Mouse (Mus musculus) lung, embryonic 15.5 days (tissue): ENCODE data around the gene Wnt7b. TPM values are rescaled to one million over a fixed set of nuclear protein-coding genes. Genes with fewer than 3 reads are reported as not detected.

Experiments used
- ATAC-seq: fragments of 200-750 bp; cut with Nextera tagmentation; 2 replicates; pipeline ENCODE4 v1.8.0; 2017; ENCODE audit warnings: moderate number of reproducible peaks, borderline replicate concordance; ENCODE audit not compliant: low FRiP score, low TSS enrichment; ENCODE audit errors: extremely low read depth
- H3K27ac ChIP-seq: fragments of 300-500 bp; sonication (generic); 2 replicates; pipeline ENCODE4 v1.5.1; 2015; ENCODE audit warnings: moderate library complexity, mild to moderate bottlenecking, inconsistent platforms
- H3K27me3 ChIP-seq: fragments of 300-500 bp; sonication (generic); 2 replicates; pipeline ENCODE4 v1.6.1; 2015; ENCODE audit warnings: inconsistent platforms
- H3K36me3 ChIP-seq: fragments of 300-500 bp; sonication (generic); 2 replicates; pipeline ENCODE4 v1.6.1; 2015; ENCODE audit warnings: inconsistent platforms
- H3K4me1 ChIP-seq: fragments of 300-500 bp; sonication (generic); 2 replicates; pipeline ENCODE4 v1.6.1; 2015; ENCODE audit warnings: inconsistent platforms
- H3K4me2 ChIP-seq: fragments of 300-500 bp; sonication (generic); 2 replicates; pipeline ENCODE4 v1.6.1; 2015; ENCODE audit warnings: inconsistent platforms, mild to moderate bottlenecking, moderate library complexity
- H3K4me3 ChIP-seq: fragments of 300-500 bp; sonication (generic); 2 replicates; pipeline ENCODE4 v1.5.1; 2015; ENCODE audit warnings: mild to moderate bottlenecking, inconsistent platforms
- H3K9ac ChIP-seq: fragments of 300-500 bp; sonication (generic); 2 replicates; pipeline ENCODE4 v1.6.1; 2015; ENCODE audit warnings: inconsistent platforms
- H3K9me3 ChIP-seq: fragments of 300-500 bp; sonication (generic); 2 replicates; pipeline ENCODE4 v1.6.1; 2016; ENCODE audit warnings: inconsistent platforms
- WGBS: fragments of 180-500 bp; shearing (Covaris S2); methylation state at CpG from one replicate; pipeline ENCODE4 v1.1.7; 2015; 5-methylcytosine and 5-hydroxymethylcytosine counted together
- polyA plus RNA-seq: library from polyadenylated mRNA; unstranded; fragments of >200 nt; fragmentation: Nextera tagmentation; extraction: Ambion mirVana; gene quantifications from 2 replicates; pipeline ENCODE4 v1.2.1, GENCODE M21; 2015

Gene Wnt7b
- polyA plus RNA-seq, 1 experiment from 2014 or later = 56.5 TPM

DNA sequence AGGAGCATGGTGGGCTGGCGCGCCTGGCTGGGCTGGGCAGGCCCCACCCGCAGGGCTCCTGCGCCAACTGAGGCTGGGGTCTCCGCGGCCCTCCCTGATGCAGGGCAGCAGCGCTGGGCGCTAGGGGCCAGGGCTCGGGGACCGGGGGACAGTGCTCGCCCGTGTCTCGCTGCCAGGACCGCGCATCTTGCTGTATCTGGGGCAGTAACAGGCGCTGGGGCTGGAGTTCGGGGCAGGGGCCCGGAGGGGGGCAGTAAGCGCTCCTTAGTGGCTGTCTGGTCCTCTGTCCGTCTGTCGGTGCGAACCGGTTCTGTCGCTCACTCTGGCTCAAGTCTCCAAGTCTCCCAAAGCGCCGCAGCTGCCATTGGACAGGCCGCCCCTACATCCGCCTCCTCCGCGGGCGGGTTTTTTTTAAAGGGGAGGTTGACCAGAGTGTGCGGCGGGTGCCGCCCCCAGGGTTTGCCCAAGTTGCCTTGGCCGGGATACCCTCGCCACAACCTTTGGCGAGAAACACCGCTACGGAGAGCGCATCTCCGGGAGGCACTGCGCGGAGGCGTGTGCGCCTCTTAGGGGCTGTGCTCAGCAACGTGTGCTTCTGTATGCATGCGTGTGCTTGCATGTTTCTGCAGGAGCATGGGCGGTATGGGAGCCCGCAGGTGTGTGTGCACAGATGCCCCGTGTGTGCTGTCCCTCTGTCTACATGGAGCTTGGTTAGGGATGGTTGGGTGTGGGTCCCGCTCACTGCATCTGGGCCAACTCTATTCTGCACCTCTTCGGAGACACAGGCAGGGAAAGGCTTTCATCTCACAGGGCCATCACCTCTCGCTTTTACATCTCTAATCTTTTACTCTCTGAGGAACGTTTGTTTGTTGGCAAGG is 4.5 kb downstream of the Wnt7b start:
- Histone ChIP-seq H3K27ac (no peak overlapping the region), H3K4me3 (peak overlapping the region; percentile 62), H3K27me3 (peaks cover 84% of the 10 kb centered on the region), H3K4me1 (peaks cover 59% of the 10 kb centered on the region), H3K9me3 (no peaks in the 10 kb centered on the region), H3K9ac (peak overlapping the region; percentile 37), H3K36me3 (no peaks in the 10 kb centered on the region), H3K4me2 (peak overlapping the region; percentile 79)
- 1% methylated on average over 54 of the region's 54 CpGs for WGBS
- no peak for ATAC-seq

DNA sequence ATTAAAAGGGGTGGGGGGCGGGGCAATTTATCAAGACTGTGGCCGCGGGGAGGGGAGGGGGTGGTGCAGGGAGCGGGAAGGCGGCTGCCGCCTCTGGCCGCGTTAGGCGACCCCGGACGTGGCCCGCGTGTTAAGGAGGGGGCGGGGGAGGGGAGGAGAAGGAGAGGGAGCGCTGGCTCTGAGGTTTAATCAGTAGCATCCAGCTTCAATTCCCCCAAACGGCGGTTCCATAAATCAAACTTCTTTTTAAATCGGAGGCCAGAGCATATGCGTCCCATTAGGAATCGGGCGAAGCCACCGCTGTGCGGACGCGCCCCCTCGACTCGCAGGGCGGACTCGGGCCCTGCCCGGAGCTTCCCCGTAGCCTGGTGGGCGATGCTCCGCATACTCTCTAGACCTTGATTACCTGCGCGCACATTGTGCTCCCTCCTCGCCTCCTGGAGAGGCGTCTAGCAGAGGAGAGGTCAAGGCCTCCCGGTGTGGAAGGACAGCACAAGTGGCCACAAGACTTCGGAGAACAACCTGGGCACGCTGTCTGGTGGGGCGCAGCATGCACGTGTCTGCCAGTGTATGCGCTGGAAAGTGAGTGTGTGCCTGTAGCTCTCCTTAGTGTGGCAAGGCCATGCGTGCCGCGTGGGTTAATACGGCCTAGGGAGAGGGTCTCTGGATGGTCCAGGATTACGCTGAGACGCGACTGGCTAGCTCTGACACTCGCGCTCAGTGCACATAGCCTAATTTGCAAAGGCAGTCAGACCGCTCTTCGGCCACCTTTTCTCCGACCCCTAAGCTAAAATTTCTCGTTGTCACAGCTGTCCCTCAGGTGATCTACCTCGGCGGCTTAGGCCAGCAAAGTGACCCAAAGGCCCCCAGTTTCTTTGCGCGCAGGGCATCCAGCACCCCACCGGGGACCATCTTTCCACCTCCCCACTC is 5.5 kb downstream of the Wnt7b start:
- no peaks in the 10 kb centered on the region for H3K9me3 ChIP-seq
- no peak for ATAC-seq
- peak overlapping the region; percentile 79 for H3K4me2 ChIP-seq
- peak overlapping the region; percentile 37; the same call in 1 of the 2 replicates for H3K9ac ChIP-seq
- H3K27me3 ChIP-seq = peaks cover 73% of the 10 kb centered on the region
- H3K4me1 ChIP-seq = peaks cover 49% of the 10 kb centered on the region
- no peaks in the 10 kb centered on the region for H3K36me3 ChIP-seq
- whole genome bisulfite sequencing = 2% methylated on average over 61 of the region's 61 CpGs
- H3K27ac ChIP-seq = no peak overlapping the region
- peak overlapping the region; percentile 62 for H3K4me3 ChIP-seq

DNA sequence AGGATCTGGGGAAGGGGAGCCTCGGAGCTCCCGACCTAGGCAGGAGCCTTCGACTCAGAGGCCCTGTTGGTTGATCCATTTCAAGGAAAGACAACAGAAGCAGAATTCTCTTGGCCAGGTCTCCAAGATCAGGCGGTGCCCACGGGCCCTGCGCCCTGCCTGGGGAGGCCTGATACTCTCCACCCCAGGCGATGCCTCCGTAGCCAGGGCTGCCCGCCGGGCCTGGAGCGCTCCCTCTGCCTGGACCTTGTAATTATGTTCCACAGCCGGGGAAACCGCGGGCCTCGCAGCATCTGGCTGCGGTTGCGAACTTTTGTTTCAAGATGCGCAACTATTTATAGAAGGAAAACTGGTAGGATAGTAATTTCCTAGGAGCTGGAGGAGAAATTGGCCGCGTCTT is 6.2 kb downstream of the Wnt7b start:
- H3K4me1 ChIP-seq = peaks cover 42% of the 10 kb centered on the region
- ATAC-seq = no peak
- no peak overlapping the region for H3K9ac ChIP-seq
- H3K9me3 ChIP-seq = no peaks in the 10 kb centered on the region
- peak overlapping the region; percentile 79 for H3K4me2 ChIP-seq
- H3K4me3 ChIP-seq = peak overlapping the region; percentile 62
- no peak overlapping the region for H3K27ac ChIP-seq
- H3K36me3 ChIP-seq = no peaks in the 10 kb centered on the region
- peaks cover 67% of the 10 kb centered on the region for H3K27me3 ChIP-seq
- 3% methylated on average over 20 of the region's 20 CpGs for WGBS

DNA sequence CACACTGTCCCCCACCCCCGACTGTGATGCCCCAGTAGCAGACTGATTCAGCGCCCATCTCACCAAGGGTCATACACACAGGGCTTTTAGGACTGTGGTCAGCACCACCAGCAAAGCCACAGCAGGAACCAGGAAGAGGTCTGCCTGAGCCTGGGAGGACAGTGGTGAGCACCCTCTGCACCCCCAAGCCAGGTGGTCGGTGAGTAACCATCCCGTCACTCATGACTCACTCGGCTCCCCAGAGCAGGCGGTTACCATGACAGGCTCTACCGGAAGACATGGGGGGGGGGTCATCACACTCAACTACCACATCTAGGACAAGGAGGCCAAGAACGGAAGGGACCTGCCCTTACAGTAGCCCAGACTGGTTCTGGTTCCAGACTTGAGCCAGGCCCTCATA is 7.7 kb downstream of the Wnt7b start:
- H3K27ac ChIP-seq = no peak overlapping the region
- H3K4me1 ChIP-seq = peaks cover 46% of the 10 kb centered on the region
- H3K36me3 ChIP-seq = no peaks in the 10 kb centered on the region
- peaks cover 51% of the 10 kb centered on the region for H3K27me3 ChIP-seq
- H3K9me3 ChIP-seq = no peaks in the 10 kb centered on the region
- no peak overlapping the region for H3K4me2 ChIP-seq
- WGBS = 56% methylated on average over 8 of the region's 8 CpGs
- ATAC-seq = no peak
- no peak overlapping the region for H3K4me3 ChIP-seq
- H3K9ac ChIP-seq = no peak overlapping the region

DNA sequence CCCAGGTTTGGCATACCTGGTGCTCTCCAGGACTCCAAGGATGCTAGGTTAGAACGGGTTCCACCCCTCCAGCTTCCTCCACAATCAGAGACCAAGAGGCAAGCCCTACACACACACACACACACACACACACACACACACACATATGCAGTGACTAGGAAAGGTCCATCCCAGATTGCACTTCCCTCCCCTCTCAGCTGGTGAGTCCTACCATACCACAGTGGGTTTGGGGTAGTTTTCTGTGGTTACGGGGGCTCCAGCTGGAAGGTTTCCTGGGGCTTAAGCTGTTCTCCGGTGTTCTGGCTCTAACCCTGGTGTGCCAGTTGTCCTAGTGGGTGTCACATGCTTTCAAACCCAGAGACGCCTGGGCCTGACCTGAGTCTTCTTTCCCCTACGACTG is 8.2 kb downstream of the Wnt7b start:
- Histone ChIP-seq H3K9ac (no peak overlapping the region), H3K4me3 (no peak overlapping the region), H3K27ac (no peak overlapping the region), H3K4me2 (no peak overlapping the region), H3K36me3 (no peaks in the 10 kb centered on the region), H3K4me1 (peaks cover 51% of the 10 kb centered on the region), H3K27me3 (peaks cover 46% of the 10 kb centered on the region), H3K9me3 (no peaks in the 10 kb centered on the region)
- no peak for ATAC-seq
- 46% methylated on average over 5 of the region's 5 CpGs for WGBS

DNA sequence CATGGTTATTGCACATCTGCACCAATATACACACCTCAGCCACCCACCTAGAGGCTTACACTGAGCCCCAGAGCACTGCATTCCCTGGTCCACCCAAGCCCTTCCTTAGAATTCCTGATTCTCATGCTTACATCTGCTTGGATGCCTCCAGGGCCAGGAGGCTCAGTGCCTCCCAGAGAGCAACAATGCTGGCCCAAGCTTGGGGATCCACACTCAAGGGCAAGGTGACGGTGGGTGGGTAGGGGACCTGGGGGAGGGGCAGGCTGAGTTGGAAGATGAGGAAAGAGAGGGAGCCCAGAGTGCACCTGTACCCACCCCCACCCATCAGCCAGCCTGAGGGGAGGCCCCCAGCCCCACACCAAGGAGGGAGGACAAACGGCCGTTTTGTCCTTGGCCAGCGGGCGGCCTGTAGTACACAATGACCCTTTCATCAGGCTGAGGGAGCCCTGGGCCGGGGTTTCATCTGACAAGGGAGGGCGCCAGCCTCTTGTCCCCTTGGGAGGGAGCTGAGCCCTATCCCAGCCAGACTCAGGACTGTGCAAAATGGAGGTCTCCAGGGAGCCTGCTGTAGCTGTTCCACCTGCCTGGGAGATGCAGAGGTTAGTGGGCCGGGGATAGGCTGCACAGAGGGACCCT is 9.5 kb downstream of the Wnt7b start:
- ATAC-seq = no peak
- H3K36me3 ChIP-seq = no peaks in the 10 kb centered on the region
- H3K4me1 ChIP-seq = peaks cover 60% of the 10 kb centered on the region
- no peak overlapping the region for H3K9ac ChIP-seq
- WGBS = 51% methylated on average over 8 of the region's 8 CpGs
- no peak overlapping the region for H3K4me2 ChIP-seq
- H3K9me3 ChIP-seq = no peaks in the 10 kb centered on the region
- H3K27me3 ChIP-seq = peaks cover 33% of the 10 kb centered on the region
- H3K4me3 ChIP-seq = no peak overlapping the region
- H3K27ac ChIP-seq = no peak overlapping the region

DNA sequence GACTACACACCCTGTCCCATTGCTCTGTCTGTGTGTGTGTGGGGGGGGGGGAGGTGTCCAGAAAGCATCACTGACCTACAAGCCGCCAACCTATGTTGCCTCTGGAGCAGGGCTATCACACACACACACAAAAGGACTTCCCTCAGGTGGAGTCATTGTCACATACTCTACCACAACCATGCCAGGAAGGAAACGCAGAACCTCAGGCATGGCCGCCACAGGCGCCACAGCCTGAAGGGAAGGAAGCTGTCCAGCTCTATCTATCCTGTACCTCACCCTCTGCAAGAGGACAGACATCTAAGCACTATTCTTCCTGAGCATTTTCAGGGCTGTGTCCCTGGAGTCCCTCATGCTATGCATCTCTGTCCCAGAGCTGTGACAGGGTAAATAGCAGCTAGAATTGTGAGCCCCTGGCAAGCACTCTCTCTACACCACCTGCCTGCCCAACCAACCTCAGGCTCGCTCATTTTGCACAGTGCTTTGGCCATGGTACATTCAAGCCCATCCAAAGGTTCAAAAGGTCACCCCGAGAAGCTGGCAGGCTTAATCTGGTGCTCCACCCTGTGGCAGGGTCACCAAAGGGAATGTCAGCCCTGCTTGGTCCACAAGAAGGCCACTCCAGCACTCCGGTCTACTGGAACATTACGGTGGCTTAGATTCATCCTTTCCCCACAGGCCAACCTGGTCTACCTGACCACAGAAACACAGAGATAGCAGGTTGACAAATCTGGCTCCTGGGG is 12.1 kb downstream of the Wnt7b start:
- 61% methylated on average over 8 of the region's 8 CpGs for whole genome bisulfite sequencing
- no peak overlapping the region for H3K4me2 ChIP-seq
- H3K36me3 ChIP-seq = no peaks in the 10 kb centered on the region; the same call in 1 of the 2 replicates
- ATAC-seq = no peak
- peaks cover 57% of the 10 kb centered on the region for H3K4me1 ChIP-seq
- no peak overlapping the region for H3K27ac ChIP-seq
- peaks cover 7% of the 10 kb centered on the region for H3K27me3 ChIP-seq
- no peak overlapping the region for H3K4me3 ChIP-seq
- H3K9ac ChIP-seq = no peak overlapping the region
- no peaks in the 10 kb centered on the region for H3K9me3 ChIP-seq

DNA sequence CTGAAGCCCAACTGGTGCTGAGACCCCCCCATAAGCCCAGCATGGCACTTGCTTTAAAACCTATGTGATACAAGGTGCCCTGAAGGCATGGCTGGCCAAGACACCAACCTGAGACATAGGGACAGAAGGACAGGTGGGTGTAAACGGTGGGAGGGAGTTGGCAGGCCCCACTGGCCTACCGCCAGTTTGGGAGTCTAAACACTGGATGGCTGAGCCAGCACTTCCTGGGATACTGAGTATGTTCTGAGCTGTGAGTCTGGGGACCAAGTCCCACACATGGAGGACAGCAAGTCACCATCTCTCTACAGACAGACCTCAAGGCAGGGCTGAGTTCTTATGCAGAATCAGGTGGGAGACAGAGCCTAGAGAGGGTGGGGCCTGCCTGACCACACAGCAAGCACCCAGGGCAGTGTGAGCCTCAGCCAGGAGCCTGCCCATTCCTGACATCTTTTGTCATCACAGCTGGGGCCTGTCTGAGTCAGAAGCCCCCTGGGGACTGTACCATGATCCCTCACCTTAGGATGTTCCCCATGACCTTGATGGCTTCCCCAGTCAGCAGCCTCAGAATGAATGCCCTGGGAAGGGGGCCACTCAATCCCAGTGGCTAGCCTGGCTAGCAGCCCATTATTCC is 13.0 kb downstream of the Wnt7b start:
- Histone ChIP-seq H3K36me3 (no peaks in the 10 kb centered on the region; the same call in 1 of the 2 replicates), H3K4me2 (no peak overlapping the region), H3K4me3 (no peak overlapping the region), H3K9ac (no peak overlapping the region), H3K4me1 (peaks cover 57% of the 10 kb centered on the region), H3K27ac (peak overlapping the region; percentile 71), H3K9me3 (no peaks in the 10 kb centered on the region), H3K27me3 (no peaks in the 10 kb centered on the region)
- ATAC-seq = no peak
- 21% methylated on average over 2 of the region's 2 CpGs for WGBS

GRCm38 (mm10) chr15:85568402-85568801 is 13.9 kb downstream of the Wnt7b start:
- no peak overlapping the region for H3K9ac ChIP-seq
- peak overlapping the region; percentile 14; the same call in 1 of the 2 replicates for H3K4me2 ChIP-seq
- no peaks in the 10 kb centered on the region for H3K27me3 ChIP-seq
- H3K4me3 ChIP-seq = no peak overlapping the region
- peak overlapping the region; percentile 71 for H3K27ac ChIP-seq
- ATAC-seq = peak; percentile 32; the same call in 1 of the 2 replicates
- WGBS = 42% methylated on average over 3 of the region's 3 CpGs
- H3K4me1 ChIP-seq = peaks cover 57% of the 10 kb centered on the region
- no peaks in the 10 kb centered on the region for H3K9me3 ChIP-seq
- no peaks in the 10 kb centered on the region; the same call in 1 of the 2 replicates for H3K36me3 ChIP-seq

- H3K4me2 ChIP-seq = no peak overlapping the region
- H3K9me3 ChIP-seq = no peaks in the 10 kb centered on the region
- no peak for ATAC-seq
- H3K4me1 ChIP-seq = peaks cover 56% of the 10 kb centered on the region
- H3K4me3 ChIP-seq = no peak overlapping the region
- no peaks in the 10 kb centered on the region; the same call in 1 of the 2 replicates for H3K36me3 ChIP-seq
- H3K27me3 ChIP-seq = no peaks in the 10 kb centered on the region
- H3K9ac ChIP-seq = no peak overlapping the region
- 79% methylated on average over 5 of the region's 5 CpGs for WGBS
- no peak overlapping the region for H3K27ac ChIP-seq
These were observed 17.3 kb downstream of the Wnt7b start for GRCm38 (mm10) chr15:85564966-85565365.
